Mouse (Mus musculus) embryonic fibroblast, embryonic 13.5 days (primary cell): Measurements from ENCODE around the gene D430019H16Rik.

Experiments
- CTCF ChIP-seq: IDR thresholded peaks from 2 replicates; pipeline ENCODE4 v1.5.1; 2011; ENCODE audit warnings: mild to moderate bottlenecking, control low read depth, low read length, moderate library complexity, borderline replicate concordance; ENCODE audit not compliant: insufficient read depth
- POLR2A ChIP-seq: IDR thresholded peaks from 2 replicates; pipeline ENCODE4 v1.6.1; 2011; ENCODE audit warnings: low read depth, mild to moderate bottlenecking, control low read depth, low read length, moderate library complexity

DNA sequence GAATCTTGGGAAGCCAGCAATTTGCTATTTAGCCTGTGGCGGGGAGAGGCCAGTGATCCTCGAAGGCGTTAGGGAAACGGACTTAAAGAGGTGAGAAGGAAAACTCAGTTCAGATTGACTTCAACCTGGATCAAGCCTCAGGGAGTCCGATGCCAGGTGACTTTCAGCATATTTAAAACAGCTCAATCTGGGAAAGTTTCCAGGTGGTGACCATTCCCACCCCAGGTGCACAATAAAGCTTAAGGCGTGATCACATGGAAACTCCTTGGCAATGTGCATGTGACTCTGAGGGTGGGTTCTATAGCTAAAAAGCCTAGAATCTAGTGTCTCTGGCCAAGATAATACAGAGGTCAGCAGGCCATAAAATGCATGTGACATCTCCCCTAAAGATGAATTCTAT lies 7.4 kb downstream of the D430019H16Rik start:
- no peak for TF ChIP-seq CTCF
- no peak for TF ChIP-seq POLR2A
